Mouse (Mus musculus) testis, adult 2 months (tissue): Measurements from ENCODE around the gene Nckap5. TPM values are rescaled to one million over a fixed set of nuclear protein-coding genes. Genes with fewer than 3 reads are reported as not detected.

Source experiments
- H3K27ac ChIP-seq: fragments of 200-500 bp; 2 replicates; pipeline ENCODE4 v1.5.1; 2012; ENCODE audit warnings: low read depth, low read length; ENCODE audit not compliant: control insufficient read depth, insufficient read depth
- H3K27me3 ChIP-seq: fragments of 200-500 bp; 2 replicates; pipeline ENCODE4 v1.6.1; 2012; ENCODE audit warnings: mild to moderate bottlenecking, low read length, moderate library complexity; ENCODE audit not compliant: control insufficient read depth, insufficient read depth
- H3K36me3 ChIP-seq: fragments of 200-500 bp; 2 replicates; pipeline ENCODE4 v1.6.1; 2012; ENCODE audit warnings: mild to moderate bottlenecking, low read length; ENCODE audit not compliant: control insufficient read depth, insufficient read depth
- H3K4me1 ChIP-seq: fragments of 200-500 bp; 2 replicates; pipeline ENCODE4 v1.6.1; 2012; ENCODE audit warnings: low read length; ENCODE audit not compliant: control insufficient read depth, insufficient read depth
- H3K4me3 ChIP-seq: fragments of 200-500 bp; 2 replicates; pipeline ENCODE4 v1.5.1; 2012; ENCODE audit warnings: low read depth, mild to moderate bottlenecking, low read length, moderate library complexity, mixed read lengths; ENCODE audit not compliant: control insufficient read depth
- CTCF ChIP-seq: fragments of 200-500 bp; IDR thresholded peaks from 2 replicates; pipeline ENCODE4 v1.5.1; 2012; ENCODE audit warnings: low read depth, mild to moderate bottlenecking, inconsistent platforms, low read length, moderate library complexity; ENCODE audit not compliant: control insufficient read depth, insufficient read depth, insufficient replicate concordance
- POLR2A ChIP-seq: fragments of 200-500 bp; IDR thresholded peaks from 2 replicates; pipeline ENCODE4 v1.6.1; 2012; ENCODE audit warnings: low read depth, mild to moderate bottlenecking, inconsistent platforms, low read length, moderate library complexity; ENCODE audit not compliant: control insufficient read depth
- polyA plus RNA-seq: library from polyadenylated mRNA; depleted of rRNA; stranded (reverse); fragments of >200 nt; gene quantifications from 2 replicates; pipeline ENCODE4 v1.2.3, GENCODE M21; 2012

The Nckap5 gene
- polyA plus RNA-seq, 1 experiment = 1.0 TPM

- H3K4me3 ChIP-seq = no peak overlapping the region
- TF ChIP-seq POLR2A (no peak), CTCF (no peak)
- H3K4me1 ChIP-seq = no peaks in the 10 kb centered on the region
- no peaks in the 10 kb centered on the region for H3K27me3 ChIP-seq
- H3K27ac ChIP-seq = no peak overlapping the region
- no peaks in the 10 kb centered on the region for H3K36me3 ChIP-seq
Measured at GRCm38 (mm10) chr1:126677280-126677679, 153.3 kb downstream of the Nckap5 start.

- TF ChIP-seq POLR2A (no peak), CTCF (no peak)
- Histone ChIP-seq H3K36me3 (no peaks in the 10 kb centered on the region), H3K4me1 (no peaks in the 10 kb centered on the region), H3K27ac (no peak overlapping the region), H3K4me3 (no peak overlapping the region), H3K27me3 (no peaks in the 10 kb centered on the region)
Measured at GRCm38 (mm10) chr1:126676769-126677168, 153.8 kb downstream of the Nckap5 start.

DNA sequence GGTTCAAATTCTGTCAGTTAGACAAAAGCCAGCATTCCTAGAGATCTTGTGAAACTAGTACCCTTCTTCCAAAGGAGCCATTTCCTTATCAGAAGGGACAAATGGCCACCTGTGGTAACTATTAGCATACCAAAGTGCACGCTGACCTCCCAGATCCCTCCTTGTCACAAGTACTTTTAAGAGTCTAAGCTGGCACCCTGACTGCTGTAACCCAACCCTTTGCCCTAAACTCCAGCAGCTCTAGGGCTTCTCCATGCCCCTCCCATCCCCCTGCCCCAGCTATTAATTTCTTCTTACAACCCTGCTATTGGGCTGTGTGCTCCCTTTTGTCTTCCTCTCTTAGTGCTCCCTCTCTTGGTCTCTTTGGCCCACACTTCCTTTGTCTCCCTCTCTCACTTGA is 155.5 kb downstream of the Nckap5 start:
- H3K36me3 ChIP-seq = no peaks in the 10 kb centered on the region
- no peak for TF ChIP-seq POLR2A
- no peak for TF ChIP-seq CTCF

DNA sequence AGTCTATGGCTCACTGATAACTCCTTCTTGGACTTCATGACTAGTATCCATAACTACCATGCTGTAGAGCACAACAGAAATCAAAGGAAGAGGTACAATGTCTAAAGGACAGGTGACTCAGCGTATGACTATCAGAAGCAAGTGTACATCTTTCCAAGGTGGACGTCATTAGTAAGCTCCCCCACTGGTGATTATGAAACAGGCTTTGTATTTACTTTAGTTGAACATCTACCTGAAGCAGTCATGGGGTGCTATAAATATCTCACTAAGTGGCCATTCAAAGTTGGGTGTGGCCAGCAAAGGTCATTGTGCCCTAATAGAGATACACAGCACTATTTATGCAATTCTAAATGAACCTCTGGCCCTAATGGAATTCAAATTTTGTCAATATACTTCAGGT is 157.4 kb downstream of the Nckap5 start:
- Histone ChIP-seq H3K27me3 (no peaks in the 10 kb centered on the region), H3K4me1 (no peaks in the 10 kb centered on the region)
- TF ChIP-seq CTCF (no peak), POLR2A (no peak)

More for the DNA sequence above, 155.5 kb downstream of the Nckap5 start:
- H3K4me3 ChIP-seq = no peak overlapping the region
- no peaks in the 10 kb centered on the region for H3K27me3 ChIP-seq
- no peak overlapping the region for H3K27ac ChIP-seq
- no peaks in the 10 kb centered on the region for H3K4me1 ChIP-seq

DNA sequence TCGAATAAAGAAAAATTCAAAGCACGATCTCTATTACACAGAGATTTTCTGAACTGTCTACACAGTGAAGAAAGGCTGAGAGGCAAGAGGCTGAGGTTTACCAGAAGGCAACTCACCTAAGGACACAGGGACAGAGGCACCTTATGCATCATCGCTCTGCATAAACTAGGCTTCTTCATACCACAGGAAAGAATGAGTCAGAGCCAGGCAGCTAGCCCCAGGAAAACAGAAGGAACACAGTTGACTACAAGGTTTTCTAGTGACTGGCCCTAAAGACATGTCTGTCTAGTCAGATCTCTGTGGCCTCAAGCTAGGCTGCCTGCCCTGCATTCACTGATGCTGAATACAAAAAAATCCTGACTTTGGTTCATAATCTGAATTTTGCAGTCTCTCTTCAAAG is 160.1 kb downstream of the Nckap5 start:
- Histone ChIP-seq H3K4me1 (no peaks in the 10 kb centered on the region), H3K27me3 (no peaks in the 10 kb centered on the region), H3K36me3 (no peaks in the 10 kb centered on the region), H3K27ac (no peak overlapping the region), H3K4me3 (no peak overlapping the region)
- no peak for TF ChIP-seq POLR2A
- TF ChIP-seq CTCF = no peak

More for the DNA sequence above, 157.4 kb downstream of the Nckap5 start:
- H3K4me3 ChIP-seq = no peak overlapping the region
- H3K27ac ChIP-seq = no peak overlapping the region
- H3K36me3 ChIP-seq = no peaks in the 10 kb centered on the region

GRCm38 (mm10) chr1:126660098-126660999 is 170.2 kb downstream of the Nckap5 start:
- no peak overlapping the region for H3K27ac ChIP-seq
- no peaks in the 10 kb centered on the region for H3K36me3 ChIP-seq
- no peaks in the 10 kb centered on the region for H3K4me1 ChIP-seq
- H3K27me3 ChIP-seq = no peaks in the 10 kb centered on the region
- TF ChIP-seq POLR2A (no peak), CTCF (no peak)
- H3K4me3 ChIP-seq = no peak overlapping the region

DNA sequence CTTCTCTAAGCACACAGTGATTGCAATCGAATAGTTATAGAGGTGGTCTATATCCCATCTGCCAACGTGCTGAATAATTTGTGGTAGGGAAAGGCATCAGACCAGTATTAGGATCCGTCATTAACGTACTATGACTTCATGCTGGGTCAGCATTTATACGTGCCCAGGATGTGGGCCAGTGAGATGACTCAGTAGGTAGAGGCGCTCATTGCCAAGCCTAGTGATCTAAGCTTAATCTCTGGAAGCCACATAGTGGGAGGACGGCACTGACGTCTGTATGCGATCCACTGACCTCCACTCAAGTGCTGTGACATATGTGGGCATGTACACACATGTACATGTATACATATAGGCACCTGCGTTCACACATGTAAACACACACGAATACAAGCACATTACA is 171.9 kb downstream of the Nckap5 start:
- no peak for TF ChIP-seq POLR2A
- TF ChIP-seq CTCF = no peak
- Histone ChIP-seq H3K27ac (no peak overlapping the region), H3K36me3 (no peaks in the 10 kb centered on the region), H3K27me3 (no peaks in the 10 kb centered on the region), H3K4me3 (no peak overlapping the region), H3K4me1 (no peaks in the 10 kb centered on the region)

- TF ChIP-seq POLR2A (no peak), CTCF (no peak)
- H3K4me1 ChIP-seq = no peaks in the 10 kb centered on the region
- H3K27ac ChIP-seq = no peak overlapping the region
- no peaks in the 10 kb centered on the region for H3K36me3 ChIP-seq
- H3K27me3 ChIP-seq = no peaks in the 10 kb centered on the region
- H3K4me3 ChIP-seq = no peak overlapping the region; the same call in 1 of the 2 replicates
Measured at GRCm38 (mm10) chr1:126656246-126656645, 174.4 kb downstream of the Nckap5 start.
